22 mouse cellular contexts compared by ENCODE assay signal in genomic region chr5:67004619-67005018, GRCm38 (mm10).
DNase-seq lines count a peak whose midpoint lies in the region; ATAC-seq and TF ChIP-seq lines count a peak whose summit lies in the region.
"Had no signal": no experiment of that assay in that cellular context is flagged by ENCODE, and none has a peak within 500 bp of the region (broad histone marks: within the 10 kb centered on the region; RNA-seq: fewer than 3 reads in every experiment).

No protein-coding gene starts in this region.

- in situ Hi-C loops in ES-E14 (cut with MboI; ENCODE audit: low sequenced_read_pairs in 2 of 2, unreplicated experiment in 2 of 2), result loop anchor here in 1 of 2 experiments (10.0 kb wide), 1 partner anchor 300 kb away; no protein-coding TSS in a partner anchor

- H3K4me1 ChIP-seq in kidney, postnatal 0 days (replicated peaks; ENCODE audit: insufficient read depth, low read length), result no peaks in the 10 kb centered on the region
- peaks cover 0 to 2% of the 10 kb centered on the region in 2 experiments; a peak in 1 of 4 replicates for H3K4me1 ChIP-seq in ES-E14 (ENCODE audit: control insufficient read depth in 2 of 2, insufficient read depth in 2 of 2, low read length in 2 of 2, poor library complexity in 1 of 2)
- no peaks in the 10 kb centered on the region for H3K4me1 ChIP-seq in lung, postnatal 0 days (ENCODE audit: insufficient read depth, low read depth, low read length)
- H3K4me1 ChIP-seq: forebrain, embryonic 12.5 days; kidney, embryonic 15.5 days; limb, embryonic 12.5 days had no signal

- TF ChIP-seq CTCF in kidney, postnatal 0 days (IDR thresholded peaks at IDR 0.05; ENCODE audit: low read depth), result no peak
- no peak for TF ChIP-seq CTCF in lung, postnatal 0 days (IDR thresholded peaks at IDR 0.05)

- peaks cover 5% of the 10 kb centered on the region; the same call in 1 of the 2 replicates for H3K36me3 ChIP-seq in kidney, postnatal 0 days (ENCODE audit: insufficient read depth, low read length)
- H3K36me3 ChIP-seq in ES-E14 (ENCODE audit: control insufficient read depth, insufficient read depth, low read length, poor library complexity, severe bottlenecking), result no peaks in the 10 kb centered on the region
- H3K36me3 ChIP-seq in lung, postnatal 0 days (ENCODE audit: insufficient read depth, low read length), result peaks cover 12% of the 10 kb centered on the region; the same call in 1 of the 2 replicates

- H3K27ac ChIP-seq in kidney, postnatal 0 days, result no peak overlapping the region
- no peak overlapping the region for H3K27ac ChIP-seq in ES-E14 (ENCODE audit: insufficient read depth, low read depth, low read length, poor library complexity, severe bottlenecking)
- 0 out of 2 replicates have a peak overlapping the region, but pooled peaks have one; percentile 70 for H3K27ac ChIP-seq in lung, postnatal 0 days (ENCODE audit: low read length)
- H3K27ac ChIP-seq: forebrain, embryonic 12.5 days; hindbrain, postnatal 0 days; kidney, embryonic 15.5 days; layer of hippocampus, adult 2 months; limb, embryonic 12.5 days; liver, embryonic 14.5 days; macrophage had no signal

- no peak for ATAC-seq in kidney, postnatal 0 days (replicated peaks; ENCODE audit: low FRiP score, low read depth)
- ATAC-seq in lung, postnatal 0 days, result peak; percentile 93
- ATAC-seq in granulocyte monocyte progenitor cell, adult 5-6 weeks (replicated peaks; ENCODE audit: poor library complexity, severe bottlenecking), result no peak
- no peak for ATAC-seq in activated CD4-positive, CD25-positive, alpha-beta regulatory T cell, adult 4 months
- ATAC-seq: hindbrain, postnatal 0 days had no signal

- 41% methylated on average over 11 of the region's 11 CpGs for WGBS in kidney, postnatal 0 days
- WGBS in lung, postnatal 0 days, result 57% methylated on average over 11 of the region's 11 CpGs

- no peak overlapping the region for H3K4me2 ChIP-seq in kidney, postnatal 0 days (ENCODE audit: low read length)
- no peak overlapping the region for H3K4me2 ChIP-seq in lung, postnatal 0 days (replicated peaks; ENCODE audit: low read depth, low read length)
- H3K4me2 ChIP-seq: forebrain, embryonic 12.5 days; heart, embryonic 11.5 days; kidney, embryonic 15.5 days; limb, embryonic 12.5 days had no signal

- no peak overlapping the region for H3K4me3 ChIP-seq in kidney, postnatal 0 days (replicated peaks; ENCODE audit: low read depth, low read length)
- no peak overlapping the region for H3K4me3 ChIP-seq in ES-E14 (ENCODE audit: insufficient read depth in 1 of 2, low read depth in 1 of 2, low read length in 2 of 2, poor library complexity in 1 of 2, severe bottlenecking in 1 of 2)
- H3K4me3 ChIP-seq in lung, postnatal 0 days (ENCODE audit: low read depth, low read length), result no peak overlapping the region
- H3K4me3 ChIP-seq: erythroblast, embryonic 14.5 days; forebrain, embryonic 12.5 days; kidney, embryonic 15.5 days; layer of hippocampus, adult 2 months; limb, embryonic 12.5 days had no signal

- no peaks in the 10 kb centered on the region for H3K9me3 ChIP-seq in kidney, postnatal 0 days (replicated peaks; ENCODE audit: low read length)
- H3K9me3 ChIP-seq in ES-E14 (ENCODE audit: control insufficient read depth, insufficient read depth, low read depth, low read length), result no peaks in the 10 kb centered on the region
- no peaks in the 10 kb centered on the region for H3K9me3 ChIP-seq in lung, postnatal 0 days (ENCODE audit: low read length)
- H3K9me3 ChIP-seq: forebrain, embryonic 12.5 days; kidney, embryonic 15.5 days; limb, embryonic 12.5 days had no signal

- H3K27me3 ChIP-seq in kidney, postnatal 0 days (ENCODE audit: insufficient read depth, low read length), result no peaks in the 10 kb centered on the region
- H3K27me3 ChIP-seq in lung, postnatal 0 days (replicated peaks; ENCODE audit: insufficient read depth, low read length), result no peaks in the 10 kb centered on the region
- H3K27me3 ChIP-seq: forebrain, embryonic 12.5 days; kidney, embryonic 15.5 days; limb, embryonic 12.5 days had no signal

- TF ChIP-seq EP300 in lung, postnatal 0 days (IDR thresholded peaks at IDR 0.05), result peak; percentile 98

- DNase-seq in kidney, postnatal 0 days (ENCODE audit: low spot score), result peak; percentile 50
- no peak for DNase-seq in kidney, postnatal 4 days
- DNase-seq in ES-E14 (ENCODE audit: low read depth, low spot score) (peak; percentile 30), ZHBTc4 (ENCODE audit: low read depth, low spot score) (peak; percentile 79)
- DNase-seq in lung, postnatal 0 days (ENCODE audit: low spot score), result peak; percentile 58
- DNase-seq: adrenal gland, adult 2 months; cerebellum, adult 11-12 months; cerebellum, postnatal 10 days; gastrocnemius, postnatal 36 days; kidney, adult 11 months; thymus, postnatal 36 days had no signal

- no peak overlapping the region for H3K9ac ChIP-seq in kidney, postnatal 0 days (ENCODE audit: low read depth, low read length)
- no peak overlapping the region for H3K9ac ChIP-seq in ES-E14 (ENCODE audit: insufficient read depth, low read depth, low read length, poor library complexity, severe bottlenecking)
- no peak overlapping the region for H3K9ac ChIP-seq in lung, postnatal 0 days (replicated peaks; ENCODE audit: low read depth)
- H3K9ac ChIP-seq: forebrain, embryonic 12.5 days; kidney, embryonic 15.5 days; limb, embryonic 12.5 days; liver, embryonic 14.5 days had no signal

TF ChIP-seq in ES-E14, 5 proteins besides CTCF, POLR2A, EP300 and RAD21:
- TF ChIP-seq MAFK (IDR thresholded peaks at IDR 0.05; ENCODE audit: insufficient read depth, low read depth, low read length) (no peak), HCFC1 (IDR thresholded peaks at IDR 0.05; ENCODE audit: borderline replicate concordance, insufficient read depth, low read length) (no peak), ZC3H11A (IDR thresholded peaks at IDR 0.05; ENCODE audit: borderline replicate concordance, low read depth, low read length) (no peak), CHD2 (IDR thresholded peaks at IDR 0.05; ENCODE audit: low read depth, low read length) (no peak), ZNF384 (IDR thresholded peaks at IDR 0.05; ENCODE audit: low read depth, low read length) (no peak)

Comparison
In these comparisons a context has a peak if more than half of its experiments do, and no peak if none do; other contexts are left out.
1. DNase-seq: peak in kidney, postnatal 0 days (single experiment), ES-E14 (single experiment), ZHBTc4 (single experiment) and lung, postnatal 0 days (single experiment); none in kidney, postnatal 4 days (0 of 2).